Mouse (Mus musculus): ENCODE measurements around the gene Stk26. TPM values are rescaled to one million over a fixed set of nuclear protein-coding genes. Genes with fewer than 3 reads are reported as not detected.

The Stk26 gene
- polyA plus RNA-seq, 1 experiment, result 1.1 TPM

GRCm38 (mm10) chrX:50841587-50841986, 740 bp downstream of the Stk26 start:
- Histone ChIP-seq H3K4me1 (ENCODE audit: control insufficient read depth, insufficient read depth, low read length) (no peaks in the 10 kb centered on the region; the same call in 1 of the 2 replicates), H3K27ac (ENCODE audit: insufficient read depth, low read depth, low read length) (no peak overlapping the region), H3K4me3 (ENCODE audit: insufficient read depth, low read length) (peak overlapping the region; percentile 59)
- TF ChIP-seq CTCF (IDR thresholded peaks at IDR 0.05; ENCODE audit: low read depth, low read length) (no peak), POLR2A (IDR thresholded peaks at IDR 0.05; ENCODE audit: borderline replicate concordance, low read depth, low read length) (no peak)

- Histone ChIP-seq H3K4me1 (ENCODE audit: control insufficient read depth, insufficient read depth, low read length) (no peaks in the 10 kb centered on the region; the same call in 1 of the 2 replicates), H3K27ac (ENCODE audit: insufficient read depth, low read depth, low read length) (no peak overlapping the region), H3K4me3 (ENCODE audit: insufficient read depth, low read length) (peak overlapping the region; percentile 59)
- no peak for TF ChIP-seq POLR2A (IDR thresholded peaks at IDR 0.05; ENCODE audit: borderline replicate concordance, low read depth, low read length)
- no peak for TF ChIP-seq CTCF (IDR thresholded peaks at IDR 0.05; ENCODE audit: low read depth, low read length)
These were observed 1.2 kb downstream of the Stk26 start for GRCm38 (mm10) chrX:50842046-50842445.

GRCm38 (mm10) chrX:50850428-50851184, 9.8 kb downstream of the Stk26 start:
- H3K4me3 ChIP-seq (ENCODE audit: insufficient read depth, low read length), result no peak overlapping the region
- H3K4me1 ChIP-seq (ENCODE audit: control insufficient read depth, insufficient read depth, low read length), result no peaks in the 10 kb centered on the region
- TF ChIP-seq CTCF (IDR thresholded peaks at IDR 0.05; ENCODE audit: low read depth, low read length) (no peak), POLR2A (IDR thresholded peaks at IDR 0.05; ENCODE audit: borderline replicate concordance, low read depth, low read length) (no peak)
- H3K27ac ChIP-seq (ENCODE audit: insufficient read depth, low read depth, low read length), result no peak overlapping the region

- H3K4me3 ChIP-seq (ENCODE audit: insufficient read depth, low read length), result no peak overlapping the region
- no peak for TF ChIP-seq POLR2A (IDR thresholded peaks at IDR 0.05; ENCODE audit: borderline replicate concordance, low read depth, low read length)
- no peak for TF ChIP-seq CTCF (IDR thresholded peaks at IDR 0.05; ENCODE audit: low read depth, low read length)
- no peaks in the 10 kb centered on the region for H3K4me1 ChIP-seq (ENCODE audit: control insufficient read depth, insufficient read depth, low read length)
- no peak overlapping the region for H3K27ac ChIP-seq (ENCODE audit: insufficient read depth, low read depth, low read length)
These were observed 22.9 kb downstream of the Stk26 start for GRCm38 (mm10) chrX:50863771-50864170.

GRCm38 (mm10) chrX:50864734-50865133, 23.9 kb downstream of the Stk26 start:
- no peak overlapping the region for H3K4me3 ChIP-seq (ENCODE audit: insufficient read depth, low read length)
- H3K4me1 ChIP-seq (ENCODE audit: control insufficient read depth, insufficient read depth, low read length), result no peaks in the 10 kb centered on the region
- TF ChIP-seq CTCF (IDR thresholded peaks at IDR 0.05; ENCODE audit: low read depth, low read length), result no peak
- no peak for TF ChIP-seq POLR2A (IDR thresholded peaks at IDR 0.05; ENCODE audit: borderline replicate concordance, low read depth, low read length)
- H3K27ac ChIP-seq (ENCODE audit: insufficient read depth, low read depth, low read length), result no peak overlapping the region

- TF ChIP-seq CTCF (IDR thresholded peaks at IDR 0.05; ENCODE audit: low read depth, low read length) (no peak), POLR2A (IDR thresholded peaks at IDR 0.05; ENCODE audit: borderline replicate concordance, low read depth, low read length) (no peak)
- Histone ChIP-seq H3K27ac (ENCODE audit: insufficient read depth, low read depth, low read length) (no peak overlapping the region), H3K4me1 (ENCODE audit: control insufficient read depth, insufficient read depth, low read length) (no peaks in the 10 kb centered on the region), H3K4me3 (ENCODE audit: insufficient read depth, low read length) (no peak overlapping the region)
These were observed 33.6 kb downstream of the Stk26 start for GRCm38 (mm10) chrX:50874246-50875002.

GRCm38 (mm10) chrX:50887999-50888398, 47.2 kb downstream of the Stk26 start:
- Histone ChIP-seq H3K4me1 (ENCODE audit: control insufficient read depth, insufficient read depth, low read length) (no peaks in the 10 kb centered on the region), H3K27ac (ENCODE audit: insufficient read depth, low read depth, low read length) (no peak overlapping the region), H3K4me3 (ENCODE audit: insufficient read depth, low read length) (no peak overlapping the region)
- TF ChIP-seq CTCF (IDR thresholded peaks at IDR 0.05; ENCODE audit: low read depth, low read length), result no peak

- TF ChIP-seq POLR2A (IDR thresholded peaks at IDR 0.05; ENCODE audit: borderline replicate concordance, low read depth, low read length) (no peak), CTCF (IDR thresholded peaks at IDR 0.05; ENCODE audit: low read depth, low read length) (no peak)
- H3K4me3 ChIP-seq (ENCODE audit: insufficient read depth, low read length), result no peak overlapping the region
- no peaks in the 10 kb centered on the region for H3K4me1 ChIP-seq (ENCODE audit: control insufficient read depth, insufficient read depth, low read length)
- H3K27ac ChIP-seq (ENCODE audit: insufficient read depth, low read depth, low read length), result no peak overlapping the region
These were observed 62.6 kb downstream of the Stk26 start for GRCm38 (mm10) chrX:50903497-50903896.

GRCm38 (mm10) chrX:50909915-50910314, 69.1 kb downstream of the Stk26 start:
- Histone ChIP-seq H3K27ac (ENCODE audit: insufficient read depth, low read depth, low read length) (no peak overlapping the region), H3K4me3 (ENCODE audit: insufficient read depth, low read length) (no peak overlapping the region), H3K4me1 (ENCODE audit: control insufficient read depth, insufficient read depth, low read length) (no peaks in the 10 kb centered on the region)
- TF ChIP-seq CTCF (IDR thresholded peaks at IDR 0.05; ENCODE audit: low read depth, low read length) (no peak), POLR2A (IDR thresholded peaks at IDR 0.05; ENCODE audit: borderline replicate concordance, low read depth, low read length) (no peak)

- TF ChIP-seq CTCF (IDR thresholded peaks at IDR 0.05; ENCODE audit: low read depth, low read length), result no peak
- no peak for TF ChIP-seq POLR2A (IDR thresholded peaks at IDR 0.05; ENCODE audit: borderline replicate concordance, low read depth, low read length)
- no peak overlapping the region for H3K4me3 ChIP-seq (ENCODE audit: insufficient read depth, low read length)
- H3K27ac ChIP-seq (ENCODE audit: insufficient read depth, low read depth, low read length), result no peak overlapping the region
- H3K4me1 ChIP-seq (ENCODE audit: control insufficient read depth, insufficient read depth, low read length), result no peaks in the 10 kb centered on the region
These were observed 76.5 kb downstream of the Stk26 start for GRCm38 (mm10) chrX:50917389-50917788.
